Mouse (Mus musculus): ENCODE measurements at regions not wholly inside any gene's neighbourhood (a gene's known extent, or its start where the extent isn't known, plus 50 kb on each side); places are given as distances from the start of the nearest gene placed in this dataset.

GRCm38 (mm10) chr4:150793146-150793545 is 60.6 kb upstream of the Errfi1 start:
- WGBS: 91% methylated on average over 12 of the region's 12 CpGs
- no peaks in the 10 kb centered on the region for H3K36me3 ChIP-seq (ENCODE audit: control insufficient read depth, insufficient read depth, low read length)
- H3K27me3 ChIP-seq (replicated peaks; ENCODE audit: control insufficient read depth, insufficient read depth, low read length): no peaks in the 10 kb centered on the region
- H3K4me1 ChIP-seq (ENCODE audit: control insufficient read depth, insufficient read depth, low read length): peaks cover 7% of the 10 kb centered on the region
- no peak overlapping the region for H3K4me3 ChIP-seq (ENCODE audit: insufficient read depth, low read depth, low read length)
- no peak for TF ChIP-seq POLR2A (IDR thresholded peaks at IDR 0.05; ENCODE audit: low read depth, low read length)
- no peak for TF ChIP-seq CTCF (conservative IDR thresholded peaks at IDR 0.05; ENCODE audit: insufficient read depth, insufficient read length, low read depth, low read length)
- no peak for DNase-seq
- no peak overlapping the region for H3K27ac ChIP-seq (ENCODE audit: insufficient read depth, low read depth, low read length)

DNA sequence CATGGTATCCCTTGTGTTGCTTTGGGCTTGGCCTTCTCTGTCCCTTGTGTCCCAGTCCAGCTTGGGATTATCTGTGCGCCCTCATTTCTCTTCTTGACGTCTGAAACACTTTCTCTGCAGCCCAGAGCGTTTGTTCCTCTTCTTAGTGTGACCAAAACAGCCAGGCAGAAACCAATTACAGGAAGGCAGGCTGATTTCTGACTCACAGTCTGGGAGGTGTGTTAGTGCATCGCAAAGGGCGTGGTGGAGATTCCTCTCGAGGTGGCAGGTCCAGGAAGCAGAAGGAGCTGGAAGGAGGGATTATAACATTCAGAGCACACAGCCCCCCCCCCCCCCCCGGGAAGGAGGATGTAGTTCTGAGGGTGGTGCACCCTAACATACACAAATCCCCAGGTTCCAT is 64.6 kb upstream of the Errfi1 start:
- Histone ChIP-seq H3K27ac (ENCODE audit: insufficient read depth, low read depth, low read length) (no peak overlapping the region), H3K27me3 (replicated peaks; ENCODE audit: control insufficient read depth, insufficient read depth, low read length) (no peaks in the 10 kb centered on the region), H3K36me3 (ENCODE audit: control insufficient read depth, insufficient read depth, low read length) (no peaks in the 10 kb centered on the region), H3K4me1 (ENCODE audit: control insufficient read depth, insufficient read depth, low read length) (no peaks in the 10 kb centered on the region), H3K4me3 (ENCODE audit: insufficient read depth, low read depth, low read length) (no peak overlapping the region)
- DNase-seq: no peak
- TF ChIP-seq CTCF (conservative IDR thresholded peaks at IDR 0.05; ENCODE audit: insufficient read depth, insufficient read length, low read depth, low read length) (no peak), POLR2A (IDR thresholded peaks at IDR 0.05; ENCODE audit: low read depth, low read length) (no peak)
- WGBS: 74% methylated on average over 7 of the region's 7 CpGs

DNA sequence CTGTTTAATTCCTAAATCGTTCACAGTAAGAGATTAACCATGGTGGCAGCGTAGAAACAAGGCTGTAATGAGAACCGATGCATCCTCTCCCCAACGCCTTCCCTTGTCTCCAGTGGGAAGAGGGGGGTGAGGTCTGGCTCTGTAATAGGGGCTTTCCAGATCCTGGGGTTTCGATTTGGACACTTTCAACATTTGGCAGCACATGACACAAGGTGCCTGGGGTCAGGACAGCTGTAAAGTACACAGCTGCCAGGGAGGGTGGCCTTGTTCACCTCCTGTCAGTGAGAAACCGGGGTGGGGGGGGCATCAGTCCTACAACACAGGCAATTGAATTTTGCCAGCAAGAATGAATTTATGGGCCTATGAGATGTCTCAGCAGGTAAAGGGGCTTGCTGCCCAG is 66.6 kb upstream of the Errfi1 start:
- no peak for DNase-seq
- H3K36me3 ChIP-seq (ENCODE audit: control insufficient read depth, insufficient read depth, low read length): no peaks in the 10 kb centered on the region
- H3K27ac ChIP-seq (ENCODE audit: insufficient read depth, low read depth, low read length): no peak overlapping the region
- TF ChIP-seq POLR2A (IDR thresholded peaks at IDR 0.05; ENCODE audit: low read depth, low read length) (no peak), CTCF (conservative IDR thresholded peaks at IDR 0.05; ENCODE audit: insufficient read depth, insufficient read length, low read depth, low read length) (no peak)
- no peaks in the 10 kb centered on the region for H3K27me3 ChIP-seq (replicated peaks; ENCODE audit: control insufficient read depth, insufficient read depth, low read length)
- no peak overlapping the region for H3K4me3 ChIP-seq (ENCODE audit: insufficient read depth, low read depth, low read length)
- WGBS: 62% methylated on average over 6 of the region's 6 CpGs
- H3K4me1 ChIP-seq (ENCODE audit: control insufficient read depth, insufficient read depth, low read length): no peaks in the 10 kb centered on the region

- DNase-seq: no peak
- H3K27ac ChIP-seq (ENCODE audit: insufficient read depth, low read depth, low read length): 0 out of 2 replicates have a peak overlapping the region, but pooled peaks have one; percentile 8
- no peaks in the 10 kb centered on the region for H3K27me3 ChIP-seq (replicated peaks; ENCODE audit: control insufficient read depth, insufficient read depth, low read length)
- H3K4me1 ChIP-seq (ENCODE audit: control insufficient read depth, insufficient read depth, low read length): no peaks in the 10 kb centered on the region
- 94% methylated on average over 3 of the region's 3 CpGs for WGBS
- TF ChIP-seq POLR2A (IDR thresholded peaks at IDR 0.05; ENCODE audit: low read depth, low read length) (no peak), CTCF (conservative IDR thresholded peaks at IDR 0.05; ENCODE audit: insufficient read depth, insufficient read length, low read depth, low read length) (0 out of 2 replicates have a peak, but pooled peaks have one; percentile 4)
- no peak overlapping the region for H3K4me3 ChIP-seq (ENCODE audit: insufficient read depth, low read depth, low read length)
- no peaks in the 10 kb centered on the region for H3K36me3 ChIP-seq (ENCODE audit: control insufficient read depth, insufficient read depth, low read length)
These were observed 67.1 kb upstream of the Errfi1 start for GRCm38 (mm10) chr4:150786651-150787050.

DNA sequence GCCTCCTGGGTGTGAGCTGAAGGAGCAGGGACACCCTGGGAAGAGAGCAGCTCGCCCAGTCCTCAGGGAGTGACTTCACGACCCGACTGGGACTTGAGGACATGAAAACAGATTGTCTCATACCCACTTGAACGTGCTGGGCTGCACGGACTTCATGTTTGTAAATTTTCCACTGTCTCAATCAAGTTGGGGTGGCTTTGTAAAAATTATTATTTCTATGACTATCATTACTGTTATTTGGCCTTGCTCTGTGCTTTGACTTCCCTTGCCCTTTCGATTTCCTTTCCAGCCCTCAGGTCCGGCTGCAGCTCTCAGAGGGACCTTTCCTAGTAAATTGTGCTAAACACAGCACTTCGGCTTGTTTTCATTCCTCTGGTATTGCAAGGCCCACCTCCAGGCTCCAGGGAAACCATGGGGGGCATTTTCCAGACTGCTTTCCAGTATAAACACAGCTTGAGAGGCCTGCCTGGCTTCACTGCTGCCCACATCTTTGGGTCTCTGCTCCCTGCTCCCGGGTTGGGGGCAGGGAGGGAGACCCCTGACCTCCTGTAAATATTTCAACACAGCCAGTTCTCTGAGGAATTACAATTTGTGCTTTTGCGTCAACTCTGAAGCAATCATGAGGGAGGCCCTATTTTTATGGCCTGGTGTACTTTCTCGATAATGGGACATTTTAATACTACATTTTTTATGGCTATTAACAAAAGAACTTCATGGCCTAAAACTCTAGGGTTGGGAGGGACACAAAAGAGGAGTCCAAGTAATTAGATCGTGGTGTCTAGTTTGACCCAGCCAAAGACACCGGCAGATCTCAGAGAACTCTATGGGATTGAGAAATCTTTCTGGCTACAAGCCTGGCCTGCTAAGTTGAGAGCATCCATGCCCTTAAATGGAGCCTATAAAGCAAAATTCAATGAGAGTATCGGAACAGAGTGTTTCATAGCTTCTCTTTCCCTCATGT is 68.9 kb upstream of the Errfi1 start:
- Histone ChIP-seq H3K27me3 (replicated peaks; ENCODE audit: control insufficient read depth, insufficient read depth, low read length) (no peaks in the 10 kb centered on the region), H3K4me3 (ENCODE audit: insufficient read depth, low read depth, low read length) (no peak overlapping the region), H3K27ac (ENCODE audit: insufficient read depth, low read depth, low read length) (peak overlapping the region; percentile 65), H3K4me1 (ENCODE audit: control insufficient read depth, insufficient read depth, low read length) (no peaks in the 10 kb centered on the region), H3K36me3 (ENCODE audit: control insufficient read depth, insufficient read depth, low read length) (no peaks in the 10 kb centered on the region)
- peak; percentile 82 for DNase-seq
- TF ChIP-seq POLR2A (IDR thresholded peaks at IDR 0.05; ENCODE audit: low read depth, low read length) (no peak), CTCF (conservative IDR thresholded peaks at IDR 0.05; ENCODE audit: insufficient read depth, insufficient read length, low read depth, low read length) (no peak)
- WGBS: 43% methylated on average over 14 of the region's 14 CpGs

DNA sequence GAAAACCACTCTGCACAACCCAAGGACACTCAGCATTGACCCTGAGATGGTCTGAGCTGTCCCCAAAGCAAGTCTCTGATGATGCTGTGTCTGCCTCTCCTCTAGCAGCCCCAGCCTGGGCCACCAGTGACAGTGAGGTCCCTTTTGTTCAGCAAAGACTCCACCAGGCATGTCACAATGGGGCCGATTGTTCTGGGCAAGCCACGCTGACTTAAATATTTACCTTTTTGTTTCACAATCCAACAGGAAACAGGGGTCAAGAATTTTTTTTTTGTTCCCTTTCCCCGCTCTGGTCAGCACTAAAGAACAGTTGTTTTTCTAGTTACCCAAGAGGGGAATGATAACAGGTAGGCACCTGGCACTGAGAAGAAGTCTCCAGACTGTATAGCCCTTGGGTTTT is 72.4 kb upstream of the Errfi1 start:
- WGBS: 78% methylated on average over 3 of the region's 3 CpGs
- Histone ChIP-seq H3K27ac (ENCODE audit: insufficient read depth, low read depth, low read length) (no peak overlapping the region), H3K36me3 (ENCODE audit: control insufficient read depth, insufficient read depth, low read length) (no peaks in the 10 kb centered on the region)

GRCm38 (mm10) chr4:150779340-150779739 is 74.4 kb upstream of the Errfi1 start:
- no peak for TF ChIP-seq POLR2A (IDR thresholded peaks at IDR 0.05; ENCODE audit: low read depth, low read length)
- TF ChIP-seq CTCF (conservative IDR thresholded peaks at IDR 0.05; ENCODE audit: insufficient read depth, insufficient read length, low read depth, low read length): no peak
- 92% methylated on average over 5 of the region's 5 CpGs for WGBS
- peak overlapping the region; percentile 48 for H3K27ac ChIP-seq (ENCODE audit: insufficient read depth, low read depth, low read length)

More for the DNA sequence above, 72.4 kb upstream of the Errfi1 start:
- Histone ChIP-seq H3K4me3 (ENCODE audit: insufficient read depth, low read depth, low read length) (no peak overlapping the region), H3K4me1 (ENCODE audit: control insufficient read depth, insufficient read depth, low read length) (no peaks in the 10 kb centered on the region), H3K27me3 (replicated peaks; ENCODE audit: control insufficient read depth, insufficient read depth, low read length) (no peaks in the 10 kb centered on the region)
- TF ChIP-seq CTCF (conservative IDR thresholded peaks at IDR 0.05; ENCODE audit: insufficient read depth, insufficient read length, low read depth, low read length) (no peak), POLR2A (IDR thresholded peaks at IDR 0.05; ENCODE audit: low read depth, low read length) (no peak)
- DNase-seq: no peak

More at GRCm38 (mm10) chr4:150779340-150779739, 74.4 kb upstream of the Errfi1 start:
- no peaks in the 10 kb centered on the region for H3K27me3 ChIP-seq (replicated peaks; ENCODE audit: control insufficient read depth, insufficient read depth, low read length)
- H3K4me1 ChIP-seq (ENCODE audit: control insufficient read depth, insufficient read depth, low read length): no peaks in the 10 kb centered on the region
- no peaks in the 10 kb centered on the region for H3K36me3 ChIP-seq (ENCODE audit: control insufficient read depth, insufficient read depth, low read length)
- no peak overlapping the region for H3K4me3 ChIP-seq (ENCODE audit: insufficient read depth, low read depth, low read length)
- DNase-seq: no peak

Measured in kidney, adult 2 months (tissue).